Mouse (Mus musculus): ENCODE measurements around the gene Scyl2. TPM values are rescaled to one million over a fixed set of nuclear protein-coding genes. Genes with fewer than 3 reads are reported as not detected.
A peak's percentile ranks its signal among the peaks of the same experiment; 100 is the strongest.
"Not testable (repeated sequence)": the region's sequence is repeated elsewhere in the genome, so short reads cannot be mapped to it uniquely, and the experiment has no call there.

The Scyl2 gene
- total RNA-seq, 2 experiments from 2014 or later = 30.2 to 32.5 TPM

- intact Hi-C loops (cut with DNase I) = no loop called here
Measured at GRCm38 (mm10) chr10:89682961-89683360, 3.1 kb downstream of the Scyl2 start.

GRCm38 (mm10) chr10:89682157-89682556 is 3.9 kb downstream of the Scyl2 start:
- intact Hi-C loops (cut with DNase I) = no loop called here
- no peak for DNase-seq (ENCODE audit: extremely low spot score in 1 of 2, low spot score in 2 of 2)

More at GRCm38 (mm10) chr10:89682961-89683360, 3.1 kb downstream of the Scyl2 start:
- no peak for DNase-seq (ENCODE audit: extremely low spot score in 1 of 2, low spot score in 2 of 2)

GRCm38 (mm10) chr10:89681706-89682105 is 4.4 kb downstream of the Scyl2 start:
- intact Hi-C loops (cut with DNase I) = no loop called here
- no peak for DNase-seq (ENCODE audit: extremely low spot score in 1 of 2, low spot score in 2 of 2)

DNA sequence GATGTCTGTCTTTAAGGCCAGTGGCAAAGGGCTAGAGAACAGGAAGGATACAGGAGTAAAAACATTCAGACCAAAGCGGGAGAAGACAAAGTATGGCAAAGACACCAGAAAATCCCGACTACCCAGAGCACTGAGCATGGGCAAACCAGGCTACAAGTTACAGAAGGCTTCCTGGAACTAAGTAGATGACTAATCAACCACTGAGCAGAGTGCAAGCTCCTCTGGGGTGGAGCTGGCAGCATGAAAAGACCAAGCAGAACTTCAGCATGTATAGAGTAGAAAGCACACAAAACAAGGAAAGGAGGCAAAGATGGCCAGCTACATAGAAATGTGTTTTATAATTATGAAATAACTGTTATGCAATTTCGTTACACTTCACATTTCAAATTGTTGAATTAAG is 5.6 kb downstream of the Scyl2 start:
- DNase-seq (ENCODE audit: extremely low spot score in 1 of 2, low spot score in 2 of 2) = no peak
- intact Hi-C loops (cut with DNase I) = no loop called here

DNA sequence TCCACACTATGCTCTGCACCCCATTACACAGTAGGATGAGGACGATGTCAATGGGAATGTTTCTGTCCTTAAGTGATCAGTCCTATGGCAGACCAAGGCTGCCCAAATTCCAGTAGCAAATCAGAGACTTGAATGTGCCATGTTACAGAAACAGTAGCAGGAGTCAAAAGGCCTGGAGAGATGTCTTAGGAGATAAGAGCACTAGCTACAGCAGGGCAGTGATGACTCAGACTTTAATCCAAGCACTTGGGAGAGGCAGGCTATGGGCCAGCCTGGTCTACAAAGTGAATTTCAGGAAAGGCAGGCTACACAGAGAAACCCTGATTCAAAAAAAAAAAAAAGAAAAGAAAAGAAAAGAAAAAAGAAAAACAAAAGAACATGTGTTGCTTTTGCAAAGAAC is 6.6 kb downstream of the Scyl2 start:
- no peak for DNase-seq (ENCODE audit: extremely low spot score in 1 of 2, low spot score in 2 of 2)
- intact Hi-C loops (cut with DNase I) = no loop called here

- no peak for DNase-seq (ENCODE audit: extremely low spot score in 1 of 2, low spot score in 2 of 2)
- intact Hi-C loops (cut with DNase I) = no loop called here
Measured at GRCm38 (mm10) chr10:89678054-89678453, 8.0 kb downstream of the Scyl2 start.

- intact Hi-C loops (cut with DNase I) = no loop called here
- DNase-seq (ENCODE audit: extremely low spot score in 1 of 2, low spot score in 2 of 2) = no peak
Measured at GRCm38 (mm10) chr10:89676609-89677008, 9.5 kb downstream of the Scyl2 start.

DNA sequence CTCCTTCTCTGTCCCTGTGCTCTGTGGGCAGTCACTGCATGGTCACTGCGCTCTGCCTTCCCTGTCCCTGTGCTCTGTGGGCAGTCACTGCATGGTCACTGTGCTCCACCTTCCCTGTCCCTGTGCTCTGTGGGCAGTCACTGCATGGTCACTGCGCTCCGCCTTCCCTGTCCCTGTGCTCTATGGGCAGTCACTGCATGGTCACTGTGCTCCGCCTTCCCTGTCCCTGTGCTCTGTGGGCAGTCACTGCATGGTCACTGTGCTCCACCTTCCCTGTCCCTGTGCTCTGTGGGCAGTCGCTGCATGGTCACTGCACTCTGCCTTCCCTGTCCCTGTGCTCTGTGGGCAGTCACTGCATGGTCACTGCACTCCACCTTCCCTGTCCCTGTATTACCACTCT is 15.7 kb downstream of the Scyl2 start:
- intact Hi-C loops (cut with DNase I); DNase-seq (ENCODE audit: extremely low spot score in 1 of 2, low spot score in 2 of 2): not testable (repeated sequence)

- intact Hi-C loops (cut with DNase I) = no loop called here
Measured at GRCm38 (mm10) chr10:89667571-89667970, 18.5 kb downstream of the Scyl2 start.

DNA sequence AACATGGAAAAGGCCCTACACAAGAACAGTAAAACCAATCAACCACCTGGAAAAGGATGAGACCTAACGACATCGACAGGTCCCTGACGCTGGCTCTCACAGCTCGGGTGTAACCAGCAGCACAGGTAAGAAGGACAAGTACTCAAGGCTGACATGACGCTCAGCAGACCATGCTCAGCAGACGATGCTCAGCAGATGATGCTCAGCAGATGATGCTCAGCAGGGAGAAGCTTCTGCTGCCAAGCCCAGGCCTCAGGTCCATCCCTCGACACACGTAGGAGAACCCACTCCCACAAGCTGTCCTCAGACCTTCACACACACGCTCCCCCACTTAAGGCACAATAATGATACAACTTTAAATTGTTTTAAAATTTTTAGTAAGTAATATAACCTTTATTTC is 20.4 kb downstream of the Scyl2 start:
- DNase-seq (ENCODE audit: extremely low spot score in 1 of 2, low spot score in 2 of 2) = no peak
- intact Hi-C loops (cut with DNase I) = no loop called here

More at GRCm38 (mm10) chr10:89667571-89667970, 18.5 kb downstream of the Scyl2 start:
- DNase-seq (ENCODE audit: extremely low spot score in 1 of 2, low spot score in 2 of 2) = no peak

DNA sequence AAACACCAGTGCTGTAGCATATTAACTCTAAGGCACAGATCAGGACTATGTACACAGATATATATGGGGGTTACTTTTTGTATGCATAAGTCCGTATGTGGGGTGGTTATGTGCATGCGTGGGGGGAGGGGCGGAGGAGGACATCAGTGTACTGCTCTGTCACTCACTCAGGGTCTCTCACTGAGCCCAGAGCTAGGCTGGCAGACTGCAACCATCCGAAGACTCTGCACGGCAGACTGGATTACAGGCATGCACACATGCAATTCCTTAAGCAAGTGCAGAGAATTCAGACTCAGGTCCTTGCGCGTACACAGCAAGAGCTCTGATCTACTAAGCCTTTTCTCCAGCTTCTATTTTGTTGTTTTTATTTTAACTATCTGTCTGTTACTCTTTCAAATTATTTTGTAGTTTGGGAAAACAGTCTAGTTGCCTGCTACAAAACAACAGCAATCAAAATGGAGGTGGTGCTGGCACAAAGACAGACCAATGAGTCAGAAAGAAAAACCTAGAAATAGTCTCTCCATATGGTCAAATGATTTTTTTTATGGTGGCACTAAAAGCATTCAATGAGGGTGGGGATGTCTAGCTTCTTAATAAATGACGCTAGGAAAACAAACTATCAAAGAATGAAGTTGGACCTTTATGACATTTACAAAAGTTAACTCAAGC is 21.0 kb downstream of the Scyl2 start:
- no peak for DNase-seq (ENCODE audit: extremely low spot score in 1 of 2, low spot score in 2 of 2)
- intact Hi-C loops (cut with DNase I) = no loop called here

- no peak for DNase-seq (ENCODE audit: extremely low spot score in 1 of 2, low spot score in 2 of 2)
Measured at GRCm38 (mm10) chr10:89656366-89656765, 29.7 kb downstream of the Scyl2 start.

GRCm38 (mm10) chr10:89652912-89653311 is 33.2 kb downstream of the Scyl2 start:
- DNase-seq (ENCODE audit: extremely low spot score in 1 of 2, low spot score in 2 of 2) = peak in 1 of 2 experiments; percentile 14
- intact Hi-C loops (cut with DNase I) = no loop called here

More at GRCm38 (mm10) chr10:89656366-89656765, 29.7 kb downstream of the Scyl2 start:
- intact Hi-C loops (cut with DNase I) = no loop called here

- intact Hi-C loops (cut with DNase I) = no loop called here
- DNase-seq (ENCODE audit: extremely low spot score in 1 of 2, low spot score in 2 of 2) = no peak
Measured at GRCm38 (mm10) chr10:89651691-89652090, 34.4 kb downstream of the Scyl2 start.

- no peak for DNase-seq (ENCODE audit: extremely low spot score in 1 of 2, low spot score in 2 of 2)
- intact Hi-C loops (cut with DNase I) = no loop called here
Measured at GRCm38 (mm10) chr10:89646918-89647317, 39.2 kb downstream of the Scyl2 start.

- DNase-seq (ENCODE audit: extremely low spot score in 1 of 2, low spot score in 2 of 2) = no peak
- intact Hi-C loops (cut with DNase I) = loop anchor here (10.0 kb wide), 1 partner anchor 812 kb away; the partner anchor contains the start of gene Utp20
Measured at GRCm38 (mm10) chr10:89637001-89637400, 49.1 kb downstream of the Scyl2 start.

DNA sequence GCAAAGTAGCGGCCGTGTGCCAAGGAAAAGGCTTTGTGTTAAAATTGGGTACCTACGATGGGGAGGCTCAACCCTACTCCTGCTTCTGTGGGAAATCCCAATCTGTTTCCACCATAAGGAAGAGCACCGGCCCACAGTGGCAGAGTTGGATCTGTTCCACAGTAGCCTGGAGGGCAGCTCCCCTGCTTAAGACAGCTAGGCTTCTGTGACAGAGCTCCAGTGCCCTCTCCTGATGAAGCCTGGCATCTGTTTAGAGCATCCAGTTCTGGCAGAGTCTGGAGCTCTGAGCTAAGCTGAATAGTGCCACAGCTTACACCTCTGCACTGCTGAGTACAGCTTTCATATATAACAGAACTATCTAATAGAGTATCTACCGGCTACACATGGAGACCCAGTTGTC is 51.1 kb downstream of the Scyl2 start:
- peak; percentile 37 to 49 for DNase-seq (ENCODE audit: extremely low spot score in 1 of 2, low spot score in 2 of 2)
- intact Hi-C loops (cut with DNase I) = loop anchor here (10.0 kb wide), 1 partner anchor 810 kb away; the partner anchor contains the start of gene Utp20

DNA sequence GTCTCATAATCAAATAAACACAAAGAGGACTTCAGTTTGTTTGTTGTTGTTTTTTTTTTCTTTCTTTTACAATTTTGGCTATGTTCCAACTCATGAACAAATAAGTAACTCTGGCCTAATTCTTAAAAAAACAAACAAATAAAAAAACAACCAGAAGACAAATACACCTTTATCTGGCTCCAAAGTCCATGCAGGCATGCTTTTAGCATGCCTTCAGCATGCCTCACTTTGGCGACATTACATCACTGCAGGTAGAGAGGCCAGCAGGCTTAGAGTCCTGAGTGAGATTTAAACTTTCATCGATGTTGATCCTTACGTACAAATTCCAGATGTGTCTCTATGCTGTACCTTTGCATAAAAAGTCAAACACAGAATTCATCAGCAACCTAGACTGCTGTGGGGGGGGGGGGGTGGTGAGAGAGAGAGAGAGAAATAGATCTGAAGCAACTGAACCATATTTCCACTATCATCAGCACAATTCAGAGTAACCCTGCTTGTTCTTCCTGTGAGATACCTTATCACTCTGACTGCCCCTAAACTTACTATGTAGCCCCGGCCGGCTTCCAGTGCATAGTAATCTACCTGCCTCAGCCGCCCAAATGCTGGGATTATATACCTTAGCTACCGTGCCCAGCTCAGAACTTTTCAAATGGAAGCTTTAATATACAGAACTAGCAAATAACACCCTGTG is 52.2 kb downstream of the Scyl2 start:
- DNase-seq (ENCODE audit: extremely low spot score in 1 of 2, low spot score in 2 of 2) = no peak
- intact Hi-C loops (cut with DNase I) = loop anchor here (5.0 to 10.0 kb wide), 2 partner anchors 307 to 809 kb away; partner anchors contain the start of gene Utp20

- DNase-seq (ENCODE audit: extremely low spot score in 1 of 2, low spot score in 2 of 2) = no peak
- intact Hi-C loops (cut with DNase I) = loop anchor here (5.0 to 10.0 kb wide), 2 partner anchors 306 to 808 kb away; partner anchors contain the start of gene Utp20
Measured at GRCm38 (mm10) chr10:89633121-89633520, 53.0 kb downstream of the Scyl2 start.

DNA sequence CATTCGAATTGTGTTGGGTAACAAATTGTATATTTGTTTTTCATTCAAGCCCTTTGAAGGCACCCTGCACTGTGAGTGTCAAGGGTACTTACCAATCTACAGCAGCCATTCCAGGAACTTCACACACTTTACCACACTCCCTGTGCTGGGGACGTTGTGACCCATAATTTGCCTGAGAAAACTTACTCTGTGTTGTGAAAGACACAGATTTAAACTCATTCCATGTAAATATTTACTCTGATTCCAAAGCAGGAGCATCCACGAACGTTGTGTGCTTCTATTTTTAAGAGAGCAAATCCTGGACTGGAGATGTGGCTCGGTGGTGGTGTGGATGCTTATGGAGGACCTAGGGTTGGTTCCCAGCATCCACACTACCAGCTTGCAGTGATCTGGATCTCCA is 54.3 kb downstream of the Scyl2 start:
- intact Hi-C loops (cut with DNase I) = loop anchor here (2.0 to 10.0 kb wide), 3 partner anchors 171 to 807 kb away; partner anchors contain the start of gene Utp20
- no peak for DNase-seq (ENCODE audit: extremely low spot score in 1 of 2, low spot score in 2 of 2)

All from left cerebral cortex, postnatal 10 days (tissue).